Mouse (Mus musculus) heart, adult 2 months (tissue): Measurements from ENCODE around the gene Lhx6. TPM values are rescaled to one million over a fixed set of nuclear protein-coding genes. Genes with fewer than 3 reads are reported as not detected.

Source experiments
- DNase-seq, 2 experiments: peaks; one replicate each; pipeline ENCODE4 v3.0.0; 2021
- H3K27ac ChIP-seq: fragments of 200-600 bp; 2 replicates; pipeline ENCODE4 v1.8.1; 2022
- H3K27me3 ChIP-seq: fragments of 200-500 bp; 2 replicates; pipeline ENCODE4 v1.6.1; 2012; ENCODE audit warnings: mild to moderate bottlenecking, low read length, inconsistent platforms, mixed read lengths; ENCODE audit not compliant: control insufficient read depth, insufficient read depth
- H3K36me3 ChIP-seq: fragments of 200-500 bp; 2 replicates; pipeline ENCODE4 v1.6.1; 2012; ENCODE audit warnings: low read length, inconsistent platforms; ENCODE audit not compliant: control insufficient read depth, insufficient read depth
- H3K4me1 ChIP-seq: fragments of 200-500 bp; 2 replicates; pipeline ENCODE4 v1.6.1; 2011; ENCODE audit warnings: low read length; ENCODE audit not compliant: control insufficient read depth, insufficient read depth
- H3K4me3 ChIP-seq: fragments of 200-600 bp; 2 replicates; pipeline ENCODE4 v1.8.1; 2022
- H3K79me2 ChIP-seq: fragments of 200-500 bp; replicated peaks from 2 replicates; pipeline ENCODE4 v1.6.1; 2012; ENCODE audit warnings: mild to moderate bottlenecking, inconsistent platforms, low read length, moderate library complexity, mixed read lengths; ENCODE audit not compliant: control insufficient read depth, insufficient read depth
- H3K9ac ChIP-seq: fragments of 200-500 bp; 2 replicates; pipeline ENCODE4 v1.6.1; 2012; ENCODE audit warnings: low read depth, mild to moderate bottlenecking, control low read depth, inconsistent platforms, low read length, mixed read lengths
- CTCF ChIP-seq: fragments of 200-600 bp; IDR thresholded peaks from 2 replicates; pipeline ENCODE4 v1.8.1; 2022; ENCODE audit warnings: antibody characterized with exemption, mild to moderate bottlenecking, moderate library complexity
- EP300 ChIP-seq: fragments of 200-500 bp; IDR thresholded peaks from 2 replicates; pipeline ENCODE4 v1.6.1; 2011; ENCODE audit warnings: low read depth, low read length, control low read depth; ENCODE audit not compliant: insufficient read depth
- POLR2A ChIP-seq: fragments of 200-500 bp; IDR thresholded peaks from 2 replicates; pipeline ENCODE4 v1.6.1; 2011; ENCODE audit warnings: mild to moderate bottlenecking, low read depth, low read length, control low read depth; ENCODE audit not compliant: insufficient read depth
- WGBS: fragments of 180-500 bp; shearing (Covaris S2); methylation state at CpG from one replicate; pipeline ENCODE4 v1.1.7; 2018; 5-methylcytosine and 5-hydroxymethylcytosine counted together
- intact Hi-C: fragments of 180-260 bp; cut with DNase I; formaldehyde crosslinking; loops from one replicate; pipeline ENCODE4 v1.15.1; 2025
- polyA plus RNA-seq: library from polyadenylated mRNA; depleted of rRNA; stranded (reverse); fragments of >200 nt; gene quantifications from 2 replicates; pipeline ENCODE4 v1.2.3, GENCODE M21; 2012
- total RNA-seq, 2 experiments: library from RNA; stranded (reverse); gene quantifications; 2 replicates each; pipeline ENCODE4 v1.2.3; 2021

Lhx6 gene
- total and polyA plus RNA-seq, 3 experiments: 2.0 to 4.7 (median 3.2) TPM

GRCm38 (mm10) chr2:36056248-36056647 lies 49.0 kb downstream of the Lhx6 start:
- DNase-seq: no peak
- 71% methylated on average over 3 of the region's 3 CpGs for WGBS
- TF ChIP-seq POLR2A: no peak
- no peak for TF ChIP-seq EP300
- TF ChIP-seq CTCF: no peak

GRCm38 (mm10) chr2:36053249-36053648 lies 52.0 kb downstream of the Lhx6 start:
- no peak for DNase-seq
- H3K36me3 ChIP-seq: no peaks in the 10 kb centered on the region
- H3K27ac ChIP-seq: no peak overlapping the region
- no peaks in the 10 kb centered on the region for H3K4me1 ChIP-seq
- WGBS: 47% methylated on average over 3 of the region's 3 CpGs
- intact Hi-C loops: no loop called here
- H3K27me3 ChIP-seq: no peaks in the 10 kb centered on the region
- no peak overlapping the region for H3K9ac ChIP-seq
- no peak overlapping the region for H3K4me3 ChIP-seq
- H3K79me2 ChIP-seq: no peaks in the 10 kb centered on the region
- no peak for TF ChIP-seq CTCF
- no peak for TF ChIP-seq POLR2A
- no peak for TF ChIP-seq EP300

More at GRCm38 (mm10) chr2:36056248-36056647, 49.0 kb downstream of the Lhx6 start:
- Histone ChIP-seq H3K27me3 (no peaks in the 10 kb centered on the region), H3K4me3 (no peak overlapping the region), H3K79me2 (no peaks in the 10 kb centered on the region), H3K27ac (no peak overlapping the region), H3K36me3 (no peaks in the 10 kb centered on the region), H3K9ac (no peak overlapping the region), H3K4me1 (no peaks in the 10 kb centered on the region)
- intact Hi-C loops: no loop called here

- no peak for DNase-seq
- intact Hi-C loops: loop anchor here (2.0 kb wide), 1 partner anchor 87 kb away; the partner anchor contains the start of genes Mrrf and Rbm18
- Histone ChIP-seq H3K79me2 (peaks cover 6% of the 10 kb centered on the region), H3K4me3 (peak overlapping the region; percentile 84; the same call in 1 of the 2 replicates), H3K27me3 (no peaks in the 10 kb centered on the region), H3K36me3 (peaks cover 23% of the 10 kb centered on the region), H3K27ac (no peak overlapping the region), H3K4me1 (peaks cover 14% of the 10 kb centered on the region), H3K9ac (no peak overlapping the region)
- 50% methylated on average over 10 of the region's 10 CpGs for WGBS
- TF ChIP-seq EP300: no peak
- TF ChIP-seq POLR2A: no peak
- TF ChIP-seq CTCF: no peak
These were observed 55.6 kb downstream of the Lhx6 start for GRCm38 (mm10) chr2:36049567-36049954.

- Histone ChIP-seq H3K4me3 (peak within 1 kb of the TSS; percentile 84), H3K79me2 (peaks cover 6% of the 10 kb centered on the region), H3K9ac (peak within 1 kb of the TSS; percentile 88), H3K4me1 (peaks cover 14% of the 10 kb centered on the region), H3K27me3 (no peaks in the 10 kb centered on the region), H3K27ac (peak within 1 kb of the TSS; percentile 95), H3K36me3 (peaks cover 24% of the 10 kb centered on the region)
- TF ChIP-seq POLR2A (peak; percentile 96), CTCF (no peak), EP300 (no peak)
- under 1% methylated on average over 42 of the region's 44 CpGs for WGBS
- intact Hi-C loops: loop anchor here (2.0 kb wide), 1 partner anchor 88 kb away; the partner anchor contains the start of genes Mrrf and Rbm18
- peak; percentile 98 to 99 for DNase-seq
These were observed 56.3 kb downstream of the Lhx6 start, which contains the start of the genes Ndufa8 and Morn5 for GRCm38 (mm10) chr2:36048748-36049566. Ndufa8 (minus strand) TSS chr2:36049406. Morn5 (plus strand) TSS chr2:36049458.

- peak overlapping the region; percentile 95 for H3K27ac ChIP-seq
- H3K4me1 ChIP-seq: peaks cover 16% of the 10 kb centered on the region
- H3K36me3 ChIP-seq: peaks cover 31% of the 10 kb centered on the region
- no peak for DNase-seq
- H3K9ac ChIP-seq: peak overlapping the region; percentile 88
- H3K4me3 ChIP-seq: peak overlapping the region; percentile 84
- H3K79me2 ChIP-seq: peaks cover 6% of the 10 kb centered on the region
- no peak for TF ChIP-seq CTCF
- TF ChIP-seq EP300: no peak
- TF ChIP-seq POLR2A: no peak
- no peaks in the 10 kb centered on the region for H3K27me3 ChIP-seq
- intact Hi-C loops: loop anchor here (2.0 kb wide), 1 partner anchor 89 kb away; the partner anchor contains the start of genes Mrrf and Rbm18
- 22% methylated on average over 8 of the region's 8 CpGs for WGBS
These were observed 57.0 kb downstream of the Lhx6 start for GRCm38 (mm10) chr2:36048164-36048563.

GRCm38 (mm10) chr2:36040872-36041271 lies 64.3 kb downstream of the Lhx6 start:
- Histone ChIP-seq H3K27ac (peak overlapping the region; percentile 48), H3K27me3 (no peaks in the 10 kb centered on the region), H3K36me3 (peaks cover 63% of the 10 kb centered on the region), H3K9ac (no peak overlapping the region), H3K79me2 (peaks cover 2% of the 10 kb centered on the region), H3K4me1 (peaks cover 30% of the 10 kb centered on the region), H3K4me3 (no peak overlapping the region)
- TF ChIP-seq POLR2A: no peak
- no peak for TF ChIP-seq CTCF
- TF ChIP-seq EP300: no peak
- WGBS: 33% methylated on average over 1 of the region's 1 CpGs
- no peak for DNase-seq
- intact Hi-C loops: no loop called here
